Mouse (Mus musculus) ES-E14 (cell line): ENCODE data around the gene Ylpm1. TPM values are rescaled to one million over a fixed set of nuclear protein-coding genes. Genes with fewer than 3 reads are reported as not detected.

Experiments
- DNase-seq: peaks from one replicate; pipeline ENCODE4 v3.0.0-alpha.2; 2013; ENCODE audit warnings: low read depth, low spot score
- H3K27ac ChIP-seq: 2 replicates; pipeline ENCODE4 v1.5.1; 2012; ENCODE audit warnings: low read depth, mild to moderate bottlenecking, low read length, moderate library complexity, mixed read lengths; ENCODE audit not compliant: poor library complexity, insufficient read depth, severe bottlenecking
- H3K36me3 ChIP-seq: 2 replicates; pipeline ENCODE4 v1.6.1; 2012; ENCODE audit warnings: mild to moderate bottlenecking, low read length, moderate library complexity, mixed read lengths; ENCODE audit not compliant: control insufficient read depth, poor library complexity, insufficient read depth, severe bottlenecking
- H3K4me1 ChIP-seq, 2 experiments: fragments of 150-350 bp in 1 of 2; sonication (generic) in 1 of 2; 2 replicates each; pipeline ENCODE4 v1.6.1; 2012; ENCODE audit warnings: low read length in 2 of 2, mild to moderate bottlenecking in 1 of 2, mixed read lengths in 1 of 2; ENCODE audit not compliant: control insufficient read depth in 2 of 2, insufficient read depth in 2 of 2, poor library complexity in 1 of 2
- H3K4me3 ChIP-seq, 2 experiments: fragments of 150-350 bp in 1 of 2; sonication (generic) in 1 of 2; 2 replicates each; pipeline ENCODE4 v1.5.1; 2012; ENCODE audit warnings: low read length in 2 of 2, low read depth in 1 of 2, mild to moderate bottlenecking in 1 of 2, mixed read lengths in 1 of 2; ENCODE audit not compliant: insufficient read depth in 1 of 2, poor library complexity in 1 of 2, severe bottlenecking in 1 of 2
- H3K9ac ChIP-seq: 2 replicates; pipeline ENCODE4 v1.6.1; 2012; ENCODE audit warnings: low read depth, mild to moderate bottlenecking, low read length, mixed read lengths; ENCODE audit not compliant: poor library complexity, insufficient read depth, severe bottlenecking
- H3K9me3 ChIP-seq: fragments of 150-350 bp; sonication (generic); 2 replicates; pipeline ENCODE4 v1.6.1; 2012; ENCODE audit warnings: low read depth, mild to moderate bottlenecking, low read length; ENCODE audit not compliant: control insufficient read depth, insufficient read depth
- CHD2 ChIP-seq: IDR thresholded peaks from 2 replicates; pipeline ENCODE4 v1.6.1; 2014; ENCODE audit warnings: mild to moderate bottlenecking, low read depth, low read length, inconsistent platforms
- HCFC1 ChIP-seq: IDR thresholded peaks from 2 replicates; pipeline ENCODE4 v1.6.1; 2012; ENCODE audit warnings: low read length, inconsistent platforms, borderline replicate concordance; ENCODE audit not compliant: insufficient read depth
- MAFK ChIP-seq: IDR thresholded peaks from 2 replicates; pipeline ENCODE4 v1.6.1; 2014; ENCODE audit warnings: mild to moderate bottlenecking, low read depth, low read length, inconsistent platforms; ENCODE audit not compliant: insufficient read depth
- ZC3H11A ChIP-seq: IDR thresholded peaks from 2 replicates; pipeline ENCODE4 v1.6.1; 2012; ENCODE audit warnings: low read depth, mild to moderate bottlenecking, inconsistent platforms, low read length, borderline replicate concordance
- ZNF384 ChIP-seq: IDR thresholded peaks from 2 replicates; pipeline ENCODE4 v1.6.1; 2012; ENCODE audit warnings: low read depth, low read length, inconsistent platforms
- in situ Hi-C, 2 experiments: fragments of 600-800 bp; cut with MboI; formaldehyde crosslinking; loops; one replicate each; pipeline ENCODE4 v1.15.1; 2025; ENCODE audit warnings: low sequenced_read_pairs in 2 of 2, inconsistent platforms in 1 of 2; ENCODE audit not compliant: unreplicated experiment in 2 of 2
- total RNA-seq: library from RNA; depleted of rRNA; stranded (reverse); fragments of 300-350 nt; gene quantifications from 2 replicates; pipeline ENCODE4 v1.2.3, GENCODE M21; 2012

Ylpm1 gene
- total RNA-seq, 1 experiment: 38.8 TPM

- no peak overlapping the region for H3K4me3 ChIP-seq
- peaks cover 0 to 4% of the 10 kb centered on the region in 2 experiments; a peak in 1 of 4 replicates for H3K4me1 ChIP-seq
- TF ChIP-seq CHD2 (no peak), MAFK (no peak), HCFC1 (no peak), ZC3H11A (no peak), ZNF384 (no peak)
- no peaks in the 10 kb centered on the region for H3K9me3 ChIP-seq
- H3K9ac ChIP-seq: no peak overlapping the region
- in situ Hi-C loops: no loop called here
- no peak overlapping the region for H3K27ac ChIP-seq
- no peak for DNase-seq
- no peaks in the 10 kb centered on the region for H3K36me3 ChIP-seq
These were observed 105.5 kb downstream of the Ylpm1 start for GRCm38 (mm10) chr12:85101521-85102106.

DNA sequence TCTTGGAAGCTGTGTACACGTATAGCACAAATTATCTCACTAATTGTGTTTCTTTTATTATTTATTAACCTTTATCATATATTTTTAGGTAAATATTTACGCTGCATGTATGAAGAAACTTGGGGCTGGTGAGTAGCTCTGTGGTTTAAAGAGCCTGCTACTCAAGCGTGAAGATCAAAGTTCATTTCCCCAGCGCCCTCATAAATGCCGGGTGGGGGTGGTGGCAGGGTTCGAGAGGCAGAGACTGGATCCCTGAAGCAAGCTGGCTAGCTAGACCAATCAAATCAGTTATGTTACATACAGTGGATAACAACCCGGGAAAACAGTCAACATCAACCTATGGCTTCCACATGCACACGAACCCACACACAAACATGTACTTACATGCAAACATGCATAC, 107.0 kb downstream of the Ylpm1 start:
- no peak overlapping the region for H3K27ac ChIP-seq
- TF ChIP-seq ZC3H11A (no peak), MAFK (no peak), CHD2 (no peak), ZNF384 (no peak), HCFC1 (no peak)
- DNase-seq: no peak
- H3K4me1 ChIP-seq: peaks cover 0 to 4% of the 10 kb centered on the region in 2 experiments; a peak in 1 of 4 replicates
- in situ Hi-C loops: no loop called here
- no peaks in the 10 kb centered on the region for H3K36me3 ChIP-seq
- no peak overlapping the region for H3K9ac ChIP-seq
- H3K4me3 ChIP-seq: no peak overlapping the region
- no peaks in the 10 kb centered on the region for H3K9me3 ChIP-seq

- no peak for DNase-seq
- no peak for TF ChIP-seq CHD2
- TF ChIP-seq MAFK: no peak
- no peak for TF ChIP-seq ZNF384
- TF ChIP-seq HCFC1: no peak
- TF ChIP-seq ZC3H11A: no peak
- Histone ChIP-seq H3K4me1 (peaks cover 3 to 4% of the 10 kb centered on the region in 2 experiments; a peak in 1 of 4 replicates), H3K36me3 (no peaks in the 10 kb centered on the region), H3K4me3 (no peak overlapping the region), H3K9me3 (no peaks in the 10 kb centered on the region), H3K27ac (no peak overlapping the region), H3K9ac (no peak overlapping the region)
- in situ Hi-C loops: no loop called here
These were observed 108.7 kb downstream of the Ylpm1 start for GRCm38 (mm10) chr12:85104789-85105188.

- Histone ChIP-seq H3K27ac (no peak overlapping the region), H3K4me3 (no peak overlapping the region; a peak in 1 of 4 replicates), H3K9ac (no peak overlapping the region), H3K36me3 (no peaks in the 10 kb centered on the region), H3K9me3 (no peaks in the 10 kb centered on the region), H3K4me1 (peaks cover 5 to 8% of the 10 kb centered on the region in 2 experiments; a peak in 1 of 4 replicates)
- in situ Hi-C loops: no loop called here
- DNase-seq: no peak
- TF ChIP-seq HCFC1 (no peak), ZNF384 (no peak), MAFK (no peak), CHD2 (no peak), ZC3H11A (no peak)
These were observed 110.2 kb downstream of the Ylpm1 start for GRCm38 (mm10) chr12:85106292-85106691.

- H3K4me3 ChIP-seq: no peak overlapping the region
- DNase-seq: no peak
- H3K27ac ChIP-seq: no peak overlapping the region
- H3K4me1 ChIP-seq: peaks cover 9 to 10% of the 10 kb centered on the region in 2 experiments; a peak in 2 of 4 replicates
- TF ChIP-seq ZC3H11A (no peak), MAFK (no peak), CHD2 (no peak), HCFC1 (no peak), ZNF384 (no peak)
- H3K9ac ChIP-seq: no peak overlapping the region
- in situ Hi-C loops: no loop called here
- H3K36me3 ChIP-seq: peaks cover 2% of the 10 kb centered on the region; the same call in 1 of the 2 replicates
- H3K9me3 ChIP-seq: no peaks in the 10 kb centered on the region
These were observed 112.5 kb downstream of the Ylpm1 start for GRCm38 (mm10) chr12:85108643-85109042.
